Mouse (Mus musculus): ENCODE data around the gene Lama4. TPM values are rescaled to one million over a fixed set of nuclear protein-coding genes. Genes with fewer than 3 reads are reported as not detected.

Gene Lama4
- total RNA-seq (2014; rRNA removed): 19.9 and 31.9 TPM in 2 replicates
- 13.6 and 16.7 TPM in 2 replicates for polyA plus RNA-seq (2015; fragmentation: Nextera tagmentation; extraction: Ambion mirVana)

DNA sequence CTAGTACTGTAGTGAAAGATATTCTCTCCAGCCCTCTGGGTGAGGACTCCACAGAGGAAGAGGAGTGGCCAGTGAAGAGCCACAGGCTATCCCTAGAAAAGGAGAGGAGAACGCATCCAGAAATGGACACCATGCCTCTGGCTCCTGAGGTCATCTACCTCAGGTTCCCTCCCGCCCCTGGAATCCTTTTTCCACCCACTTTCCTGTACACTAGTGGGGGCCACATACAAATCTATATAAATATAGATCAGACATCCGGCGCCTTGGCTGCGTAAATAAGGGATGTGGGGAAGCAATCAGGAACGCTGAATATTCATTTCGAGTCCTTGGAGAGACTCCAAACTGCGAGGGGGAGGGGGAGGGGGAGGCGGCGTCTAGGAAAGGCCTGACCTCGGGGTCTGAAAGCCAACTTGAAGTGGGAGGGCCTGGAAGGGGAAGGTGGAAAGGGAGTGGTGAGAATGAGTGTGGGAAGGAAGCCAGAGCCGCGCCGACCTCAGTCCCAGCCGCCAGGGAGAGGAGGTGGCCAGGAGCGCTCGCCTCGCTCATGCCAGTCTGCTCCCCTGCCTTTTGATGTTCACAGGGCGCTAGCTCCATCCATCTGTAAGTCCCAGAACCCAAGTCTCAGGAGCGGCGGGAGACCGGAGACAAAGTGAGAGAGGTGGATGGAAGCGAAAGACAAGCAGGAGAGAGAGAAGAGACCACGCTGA is at the start of gene Lama4:
Lama4 (plus strand) TSS at position 441 of the 707 bp plus-strand sequence.
- WGBS: 2% methylated on average over 24 of the region's 24 CpGs
- peak within 1 kb of the TSS; percentile 83 for H3K4me2 ChIP-seq (ENCODE audit: low read depth, low read length)
- H3K4me1 ChIP-seq (ENCODE audit: insufficient read depth, low read length): 0 out of 2 replicates have a peak, but pooled peaks cover 6% of the 10 kb centered on the region
- peak; percentile 51 for DNase-seq (ENCODE audit: low spot score)
- ATAC-seq: peak; percentile 69
- H3K27ac ChIP-seq: 0 out of 2 replicates have a peak within 1 kb of the TSS, but pooled peaks have one; percentile 48
- H3K4me3 ChIP-seq (ENCODE audit: low read length): peak within 1 kb of the TSS; percentile 37
- H3K9ac ChIP-seq (replicated peaks; ENCODE audit: low read length): peak within 1 kb of the TSS; percentile 28
- no peaks in the 10 kb centered on the region for H3K27me3 ChIP-seq (ENCODE audit: insufficient read depth, low read length)
- peak; percentile 30; the same call in 1 of the 2 replicates for TF ChIP-seq CTCF (IDR thresholded peaks at IDR 0.05; ENCODE audit: low read depth)
- H3K9me3 ChIP-seq (ENCODE audit: low read length): no peaks in the 10 kb centered on the region
- H3K36me3 ChIP-seq (ENCODE audit: insufficient read depth, low read length): no peaks in the 10 kb centered on the region

DNA sequence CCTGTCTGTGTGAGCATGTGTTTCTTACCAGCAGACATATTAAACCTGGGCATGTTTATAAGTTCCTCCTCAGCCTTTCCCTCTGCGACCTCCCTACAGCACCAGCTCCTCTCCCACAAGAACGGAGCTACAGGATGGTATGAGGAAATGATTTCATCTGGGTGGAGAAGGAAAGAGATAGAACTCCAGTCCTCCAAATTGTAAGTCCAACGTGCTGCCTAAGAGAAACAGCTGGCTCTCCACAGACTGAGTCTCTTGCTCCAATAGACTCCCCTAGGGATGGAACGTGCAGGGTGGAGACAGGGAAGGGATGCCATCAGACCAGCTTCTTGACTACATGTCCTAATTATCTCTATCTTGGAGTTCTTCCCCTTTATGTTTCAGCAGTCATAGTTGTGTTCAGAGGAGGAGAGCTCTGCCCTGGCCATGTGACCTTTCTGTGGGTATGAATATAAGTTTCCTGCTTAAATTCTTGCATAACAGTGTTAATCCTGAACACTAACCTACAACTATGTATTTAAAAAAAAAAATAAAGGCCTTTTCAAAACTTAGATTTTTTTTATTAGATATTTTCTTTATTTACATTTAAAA is 49.2 kb upstream of the Lama4 start:
- Histone ChIP-seq H3K4me3 (ENCODE audit: low read length) (no peak overlapping the region), H3K4me1 (ENCODE audit: insufficient read depth, low read length) (no peaks in the 10 kb centered on the region), H3K4me2 (ENCODE audit: low read depth, low read length) (no peak overlapping the region), H3K9me3 (ENCODE audit: low read length) (no peaks in the 10 kb centered on the region), H3K27me3 (ENCODE audit: insufficient read depth, low read length) (no peaks in the 10 kb centered on the region), H3K36me3 (ENCODE audit: insufficient read depth, low read length) (no peaks in the 10 kb centered on the region), H3K9ac (replicated peaks; ENCODE audit: low read length) (no peak overlapping the region), H3K27ac (no peak overlapping the region)
- 93% methylated on average over 4 of the region's 4 CpGs for WGBS
- DNase-seq (ENCODE audit: low spot score): no peak
- no peak for TF ChIP-seq CTCF (IDR thresholded peaks at IDR 0.05; ENCODE audit: low read depth)
- no peak for ATAC-seq

DNA sequence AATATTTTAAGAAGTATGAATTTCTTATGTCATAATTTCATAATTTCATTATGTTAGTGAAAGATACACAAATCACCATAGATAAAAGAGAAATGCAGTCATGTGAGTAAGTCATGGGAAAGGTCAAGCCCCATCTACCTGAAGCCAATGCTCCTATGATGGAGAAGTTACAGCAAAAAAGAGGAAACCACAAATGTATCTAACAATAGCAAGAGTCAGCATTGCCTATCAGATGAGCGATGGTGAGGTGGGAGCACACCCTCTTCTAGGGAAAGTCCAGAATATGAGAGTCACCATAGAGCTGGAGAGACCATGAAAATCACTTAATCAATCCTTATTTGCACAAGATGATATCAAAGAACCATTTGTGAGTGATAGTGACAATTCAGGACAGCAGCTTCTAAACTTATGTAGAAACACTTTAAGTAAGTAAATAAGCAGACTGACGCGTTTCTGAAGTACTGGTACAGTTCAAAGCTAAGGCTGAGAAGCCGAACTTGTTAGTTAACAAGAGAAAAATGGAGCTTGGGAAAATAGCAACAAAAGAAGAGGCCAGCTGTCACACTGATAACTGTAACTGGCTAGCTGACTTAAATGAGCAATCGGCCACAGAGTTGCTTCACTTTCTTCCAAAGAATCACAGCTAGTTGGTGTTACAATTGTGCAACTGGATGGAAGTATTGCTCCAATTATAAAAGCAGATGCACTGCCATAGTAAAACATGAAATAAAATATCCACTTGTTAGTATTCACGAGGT is 36.2 kb upstream of the Lama4 start:
- TF ChIP-seq CTCF (IDR thresholded peaks at IDR 0.05; ENCODE audit: low read depth): no peak

DNA sequence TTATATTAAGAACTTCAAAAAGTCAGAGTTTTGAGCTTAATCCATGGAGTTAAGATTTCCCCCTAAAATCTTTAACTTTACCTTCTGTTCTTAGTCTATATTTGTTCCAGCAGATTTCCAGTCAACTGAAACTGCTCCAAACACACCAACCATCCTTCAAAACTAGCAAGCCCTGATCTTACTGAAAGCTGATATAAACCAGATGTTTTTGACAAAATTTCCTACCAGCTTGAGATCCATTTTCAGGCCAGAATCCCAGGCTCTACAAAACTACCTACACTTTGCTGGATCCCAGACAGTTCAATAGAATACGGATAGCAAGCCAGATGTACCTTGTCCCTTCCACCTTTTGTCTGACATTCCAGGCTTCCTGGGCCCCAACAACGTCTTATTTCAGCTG is 20.6 kb upstream of the Lama4 start:
- Histone ChIP-seq H3K4me1 (ENCODE audit: insufficient read depth, low read length) (no peaks in the 10 kb centered on the region), H3K9me3 (ENCODE audit: low read length) (no peaks in the 10 kb centered on the region), H3K4me3 (ENCODE audit: low read length) (no peak overlapping the region), H3K27ac (no peak overlapping the region), H3K27me3 (ENCODE audit: insufficient read depth, low read length) (no peaks in the 10 kb centered on the region), H3K36me3 (ENCODE audit: insufficient read depth, low read length) (no peaks in the 10 kb centered on the region), H3K4me2 (ENCODE audit: low read depth, low read length) (no peak overlapping the region), H3K9ac (replicated peaks; ENCODE audit: low read length) (no peak overlapping the region)
- ATAC-seq (no peak), DNase-seq (ENCODE audit: low spot score) (no peak)
- 73% methylated on average over 2 of the region's 2 CpGs for WGBS
- TF ChIP-seq CTCF (IDR thresholded peaks at IDR 0.05; ENCODE audit: low read depth): no peak

More for the DNA sequence above, 36.2 kb upstream of the Lama4 start:
- H3K27ac ChIP-seq: no peak overlapping the region
- H3K4me3 ChIP-seq (ENCODE audit: low read length): no peak overlapping the region
- no peaks in the 10 kb centered on the region for H3K27me3 ChIP-seq (ENCODE audit: insufficient read depth, low read length)
- H3K4me1 ChIP-seq (ENCODE audit: insufficient read depth, low read length): no peaks in the 10 kb centered on the region
- DNase-seq (ENCODE audit: low spot score): no peak
- WGBS: 83% methylated on average over 6 of the region's 6 CpGs
- no peaks in the 10 kb centered on the region for H3K9me3 ChIP-seq (ENCODE audit: low read length)
- no peak overlapping the region for H3K9ac ChIP-seq (replicated peaks; ENCODE audit: low read length)
- no peak for ATAC-seq
- H3K4me2 ChIP-seq (ENCODE audit: low read depth, low read length): no peak overlapping the region
- H3K36me3 ChIP-seq (ENCODE audit: insufficient read depth, low read length): no peaks in the 10 kb centered on the region

DNA sequence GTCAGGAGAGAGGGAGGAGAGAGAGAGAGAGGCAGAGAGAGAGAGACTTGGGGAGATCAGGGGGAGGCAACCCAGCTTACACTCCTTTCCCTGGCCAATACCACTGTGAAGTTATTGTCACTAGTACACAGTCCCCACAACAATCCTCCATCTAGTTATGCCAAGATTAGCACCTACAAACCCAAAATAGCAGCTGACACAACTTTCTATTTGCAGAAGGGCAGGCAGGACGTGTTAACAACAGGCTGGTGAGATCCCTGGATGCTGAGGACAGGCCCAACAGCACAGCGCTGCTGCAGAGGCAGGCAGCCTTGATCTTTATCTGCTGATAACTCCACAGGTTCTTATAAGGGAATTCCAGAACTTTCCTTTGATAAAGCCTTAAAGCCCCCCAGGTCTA is 3.4 kb upstream of the Lama4 start:
- DNase-seq (ENCODE audit: low spot score) (no peak), ATAC-seq (no peak)
- Histone ChIP-seq H3K9me3 (ENCODE audit: low read length) (no peaks in the 10 kb centered on the region), H3K4me2 (ENCODE audit: low read depth, low read length) (no peak overlapping the region), H3K27ac (no peak overlapping the region), H3K4me3 (ENCODE audit: low read length) (no peak overlapping the region), H3K4me1 (ENCODE audit: insufficient read depth, low read length) (0 out of 2 replicates have a peak, but pooled peaks cover 6% of the 10 kb centered on the region), H3K9ac (replicated peaks; ENCODE audit: low read length) (no peak overlapping the region), H3K36me3 (ENCODE audit: insufficient read depth, low read length) (no peaks in the 10 kb centered on the region), H3K27me3 (ENCODE audit: insufficient read depth, low read length) (no peaks in the 10 kb centered on the region)
- WGBS: 65% methylated on average over 2 of the region's 2 CpGs
- no peak for TF ChIP-seq CTCF (IDR thresholded peaks at IDR 0.05; ENCODE audit: low read depth)

DNA sequence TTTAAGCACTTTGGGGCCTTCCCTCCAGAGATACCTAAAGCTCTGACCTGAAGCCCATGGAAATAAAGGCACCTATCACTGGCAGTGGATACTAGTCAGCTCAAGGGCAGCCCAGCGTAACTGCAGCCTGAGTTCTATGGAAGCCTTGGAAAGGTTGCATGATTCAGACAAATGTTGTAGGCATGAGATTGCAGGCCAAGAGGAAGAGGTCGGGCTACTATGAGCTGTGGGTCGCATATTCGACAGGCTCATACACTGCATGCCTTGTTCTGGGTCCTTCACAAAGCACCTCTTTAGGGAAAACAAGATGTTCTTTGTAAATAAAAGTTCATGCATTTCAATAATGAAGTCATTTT is 618 bp upstream of the Lama4 start:
- H3K36me3 ChIP-seq (ENCODE audit: insufficient read depth, low read length): no peaks in the 10 kb centered on the region
- H3K9ac ChIP-seq (replicated peaks; ENCODE audit: low read length): no peak overlapping the region
- H3K4me3 ChIP-seq (ENCODE audit: low read length): no peak overlapping the region
- 61% methylated on average over 4 of the region's 4 CpGs for WGBS
- no peak for DNase-seq (ENCODE audit: low spot score)
- no peaks in the 10 kb centered on the region for H3K27me3 ChIP-seq (ENCODE audit: insufficient read depth, low read length)
- H3K9me3 ChIP-seq (ENCODE audit: low read length): no peaks in the 10 kb centered on the region
- TF ChIP-seq CTCF (IDR thresholded peaks at IDR 0.05; ENCODE audit: low read depth): no peak
- H3K4me2 ChIP-seq (ENCODE audit: low read depth, low read length): peak overlapping the region; percentile 83
- peak; percentile 54 for ATAC-seq
- H3K27ac ChIP-seq: 0 out of 2 replicates have a peak overlapping the region, but pooled peaks have one; percentile 48
- 0 out of 2 replicates have a peak, but pooled peaks cover 6% of the 10 kb centered on the region for H3K4me1 ChIP-seq (ENCODE audit: insufficient read depth, low read length)
